Mouse (Mus musculus): ENCODE results near the gene Zfyve9. TPM values are rescaled to one million over a fixed set of nuclear protein-coding genes. Genes with fewer than 3 reads are reported as not detected.
A peak's percentile ranks its signal among the peaks of the same experiment; 100 is the strongest.
"Not testable (repeated sequence)": the region's sequence is repeated elsewhere in the genome, so short reads cannot be mapped to it uniquely, and the experiment has no call there.

Gene Zfyve9
- polyA plus RNA-seq, 1 experiment from 2014 or later = 5.3 TPM

- Histone ChIP-seq H3K4me3 (no peak overlapping the region), H3K27ac (no peak overlapping the region), H3K4me1 (no peaks in the 10 kb centered on the region), H3K36me3 (replicated peaks) (peaks cover 10% of the 10 kb centered on the region), H3K27me3 (ENCODE audit: poor library complexity, severe bottlenecking) (no peaks in the 10 kb centered on the region), H3K9me3 (no peaks in the 10 kb centered on the region)
- WGBS = 59% methylated on average over 3 of the region's 3 CpGs
- no peak for DNase-seq (ENCODE audit: extremely low spot score, low spot score)
These were observed 83.7 kb downstream of the Zfyve9 start for GRCm38 (mm10) chr4:108696934-108697333.

DNA sequence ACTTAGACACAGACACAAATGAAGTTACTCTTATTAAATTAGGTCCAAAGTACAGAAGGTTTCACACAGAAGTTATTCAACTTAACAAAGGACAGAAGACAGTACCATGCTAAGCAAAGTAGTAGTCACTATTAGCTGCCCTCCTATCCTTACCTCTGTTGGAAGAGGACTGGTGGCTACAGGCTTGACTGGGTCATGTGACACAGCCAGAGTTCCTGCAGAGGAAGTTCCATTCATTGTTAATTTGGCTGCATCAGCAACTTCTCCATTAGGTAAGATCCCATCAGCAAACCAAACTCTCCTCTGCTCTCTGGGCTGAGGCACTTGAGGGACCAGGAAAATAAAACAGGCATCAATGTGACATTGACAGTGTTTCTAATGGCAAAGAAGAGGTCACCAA lies 89.1 kb downstream of the Zfyve9 start:
- H3K27me3 ChIP-seq (ENCODE audit: poor library complexity, severe bottlenecking) = no peaks in the 10 kb centered on the region
- no peak overlapping the region for H3K27ac ChIP-seq
- H3K4me3 ChIP-seq = no peak overlapping the region
- H3K9me3 ChIP-seq = peaks cover 6% of the 10 kb centered on the region
- H3K4me1 ChIP-seq = no peaks in the 10 kb centered on the region
- no peak for DNase-seq (ENCODE audit: extremely low spot score, low spot score)
- H3K36me3 ChIP-seq (replicated peaks) = peaks cover 46% of the 10 kb centered on the region

- Histone ChIP-seq H3K27ac (no peak overlapping the region), H3K4me3 (no peak overlapping the region), H3K27me3 (ENCODE audit: poor library complexity, severe bottlenecking) (no peaks in the 10 kb centered on the region), H3K36me3 (replicated peaks) (peaks cover 49% of the 10 kb centered on the region), H3K9me3 (peaks cover 6% of the 10 kb centered on the region), H3K4me1 (no peaks in the 10 kb centered on the region)
- DNase-seq (ENCODE audit: extremely low spot score, low spot score) = no peak
- WGBS = 91% methylated on average over 3 of the region's 3 CpGs
These were observed 90.1 kb downstream of the Zfyve9 start for GRCm38 (mm10) chr4:108690479-108690878.

GRCm38 (mm10) chr4:108687098-108687497 lies 93.5 kb downstream of the Zfyve9 start:
- not testable (repeated sequence) for H3K27ac ChIP-seq; H3K9me3 ChIP-seq; H3K4me1 ChIP-seq; H3K27me3 ChIP-seq (ENCODE audit: poor library complexity, severe bottlenecking); DNase-seq (ENCODE audit: extremely low spot score, low spot score); H3K4me3 ChIP-seq
- 89% methylated on average over 6 of the region's 7 CpGs for WGBS
- peaks cover 52% of the 10 kb centered on the region for H3K36me3 ChIP-seq (replicated peaks)

GRCm38 (mm10) chr4:108686156-108686555 lies 94.4 kb downstream of the Zfyve9 start:
- 50% methylated on average over 3 of the region's 3 CpGs for WGBS

DNA sequence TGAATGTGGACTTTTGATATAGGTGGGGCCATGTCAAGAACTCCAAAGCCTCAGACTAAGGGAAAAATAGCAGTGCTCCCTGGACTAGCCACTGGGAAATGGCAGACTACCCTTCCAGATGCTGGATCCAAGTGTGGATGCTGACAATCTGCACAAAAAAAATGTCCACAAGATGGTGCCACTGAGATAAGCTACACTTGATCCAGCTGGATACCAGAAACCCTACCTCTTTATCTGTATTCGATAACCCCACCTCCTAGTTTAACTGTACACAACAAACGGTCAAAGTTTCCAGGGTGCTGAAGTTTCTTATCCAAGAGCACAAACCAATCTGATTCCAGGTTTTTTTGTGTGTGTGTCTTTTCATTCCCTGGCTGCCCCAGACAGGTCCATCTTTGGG lies 116.2 kb downstream of the Zfyve9 start:
- WGBS = 73% methylated on average over 2 of the region's 2 CpGs
- no peaks in the 10 kb centered on the region for H3K27me3 ChIP-seq (ENCODE audit: poor library complexity, severe bottlenecking)
- DNase-seq (ENCODE audit: extremely low spot score, low spot score) = no peak

More at GRCm38 (mm10) chr4:108686156-108686555, 94.4 kb downstream of the Zfyve9 start:
- peaks cover 6% of the 10 kb centered on the region for H3K9me3 ChIP-seq
- no peaks in the 10 kb centered on the region for H3K4me1 ChIP-seq
- no peak overlapping the region for H3K4me3 ChIP-seq
- H3K36me3 ChIP-seq (replicated peaks) = peaks cover 52% of the 10 kb centered on the region
- H3K27me3 ChIP-seq (ENCODE audit: poor library complexity, severe bottlenecking) = no peaks in the 10 kb centered on the region
- no peak overlapping the region for H3K27ac ChIP-seq
- DNase-seq (ENCODE audit: extremely low spot score, low spot score) = no peak

GRCm38 (mm10) chr4:108638752-108639151 lies 141.8 kb downstream of the Zfyve9 start:
- H3K4me3 ChIP-seq = no peak overlapping the region
- peaks cover 8% of the 10 kb centered on the region for H3K4me1 ChIP-seq
- no peak overlapping the region for H3K27ac ChIP-seq
- H3K36me3 ChIP-seq (replicated peaks) = peaks cover 90% of the 10 kb centered on the region
- no peaks in the 10 kb centered on the region for H3K27me3 ChIP-seq (ENCODE audit: poor library complexity, severe bottlenecking)
- WGBS = 89% methylated on average over 5 of the region's 5 CpGs
- H3K9me3 ChIP-seq = no peaks in the 10 kb centered on the region
- no peak for DNase-seq (ENCODE audit: extremely low spot score, low spot score)

More for the DNA sequence above, 116.2 kb downstream of the Zfyve9 start:
- Histone ChIP-seq H3K9me3 (no peaks in the 10 kb centered on the region), H3K4me1 (no peaks in the 10 kb centered on the region), H3K36me3 (replicated peaks) (peaks cover 41% of the 10 kb centered on the region), H3K27ac (no peak overlapping the region), H3K4me3 (no peak overlapping the region)

- WGBS = 94% methylated on average over 3 of the region's 3 CpGs
- H3K4me3 ChIP-seq = no peak overlapping the region
- H3K27ac ChIP-seq = no peak overlapping the region
These were observed 142.9 kb downstream of the Zfyve9 start for GRCm38 (mm10) chr4:108637721-108638120.

DNA sequence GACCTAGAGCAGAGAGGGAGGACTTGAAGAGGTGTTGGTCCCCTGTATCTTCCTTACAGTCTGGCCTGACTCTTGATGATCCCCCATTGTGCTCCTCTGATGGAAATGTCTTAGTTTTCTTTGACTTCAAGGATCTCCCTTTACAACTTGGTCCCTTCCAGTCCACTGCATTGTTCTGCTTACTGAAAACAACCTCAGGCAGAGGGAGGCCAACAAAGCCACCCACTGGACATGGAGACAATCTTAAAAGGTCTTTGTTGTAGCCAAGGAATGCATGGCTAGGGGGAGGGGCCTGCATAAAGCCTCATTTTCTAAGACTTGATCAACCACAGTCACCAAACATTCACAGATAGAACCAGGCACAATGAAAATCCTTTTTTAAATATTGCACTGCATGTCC lies 145.5 kb downstream of the Zfyve9 start:
- H3K27me3 ChIP-seq (ENCODE audit: poor library complexity, severe bottlenecking) = no peaks in the 10 kb centered on the region
- DNase-seq (ENCODE audit: extremely low spot score, low spot score) = no peak
- H3K4me1 ChIP-seq = peaks cover 8% of the 10 kb centered on the region
- peaks cover 92% of the 10 kb centered on the region for H3K36me3 ChIP-seq (replicated peaks)
- no peak overlapping the region for H3K4me3 ChIP-seq
- no peaks in the 10 kb centered on the region for H3K9me3 ChIP-seq
- peak overlapping the region; percentile 51; the same call in 1 of the 2 replicates for H3K27ac ChIP-seq

More at GRCm38 (mm10) chr4:108637721-108638120, 142.9 kb downstream of the Zfyve9 start:
- Histone ChIP-seq H3K4me1 (peaks cover 8% of the 10 kb centered on the region), H3K9me3 (no peaks in the 10 kb centered on the region), H3K36me3 (replicated peaks) (peaks cover 91% of the 10 kb centered on the region), H3K27me3 (ENCODE audit: poor library complexity, severe bottlenecking) (no peaks in the 10 kb centered on the region)
- DNase-seq (ENCODE audit: extremely low spot score, low spot score) = no peak

DNA sequence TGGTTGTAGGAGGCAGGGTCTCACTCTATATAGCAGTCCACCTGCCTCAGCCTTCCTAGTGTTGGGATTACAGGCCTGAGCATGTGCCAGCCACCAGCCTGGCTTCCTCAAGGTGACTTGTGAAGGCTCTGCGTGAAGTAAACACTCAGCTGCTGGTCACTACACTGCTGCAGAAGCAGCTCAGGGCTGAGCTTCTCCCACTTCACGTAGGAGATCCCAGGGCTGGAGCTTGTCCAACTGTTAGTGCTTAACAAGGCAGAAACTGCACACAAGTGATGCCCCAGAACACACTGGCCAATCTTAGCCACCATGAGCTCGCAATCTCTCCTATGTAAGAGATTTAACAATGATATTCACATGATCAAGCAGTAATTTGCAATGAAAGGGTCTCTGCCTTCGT lies 145.9 kb downstream of the Zfyve9 start:
- Histone ChIP-seq H3K36me3 (replicated peaks) (peaks cover 94% of the 10 kb centered on the region), H3K27ac (peak overlapping the region; percentile 51; the same call in 1 of the 2 replicates), H3K27me3 (ENCODE audit: poor library complexity, severe bottlenecking) (no peaks in the 10 kb centered on the region), H3K4me1 (peaks cover 8% of the 10 kb centered on the region), H3K9me3 (no peaks in the 10 kb centered on the region), H3K4me3 (no peak overlapping the region)
- WGBS = 68% methylated on average over 4 of the region's 4 CpGs
- DNase-seq (ENCODE audit: extremely low spot score, low spot score) = no peak

- no peak for DNase-seq (ENCODE audit: extremely low spot score, low spot score)
- Histone ChIP-seq H3K4me3 (no peak overlapping the region), H3K27ac (no peak overlapping the region), H3K36me3 (replicated peaks) (peaks cover 94% of the 10 kb centered on the region), H3K27me3 (ENCODE audit: poor library complexity, severe bottlenecking) (no peaks in the 10 kb centered on the region), H3K9me3 (no peaks in the 10 kb centered on the region), H3K4me1 (peaks cover 8% of the 10 kb centered on the region)
- 85% methylated on average over 12 of the region's 12 CpGs for WGBS
These were observed 146.9 kb downstream of the Zfyve9 start for GRCm38 (mm10) chr4:108633703-108634102.

- Histone ChIP-seq H3K36me3 (replicated peaks) (peaks cover 96% of the 10 kb centered on the region), H3K27me3 (ENCODE audit: poor library complexity, severe bottlenecking) (no peaks in the 10 kb centered on the region), H3K27ac (no peak overlapping the region), H3K4me1 (peaks cover 8% of the 10 kb centered on the region), H3K4me3 (no peak overlapping the region), H3K9me3 (no peaks in the 10 kb centered on the region)
- WGBS = 91% methylated on average over 4 of the region's 4 CpGs
- no peak for DNase-seq (ENCODE audit: extremely low spot score, low spot score)
These were observed 149.0 kb downstream of the Zfyve9 start for GRCm38 (mm10) chr4:108631616-108632015.

GRCm38 (mm10) chr4:108630096-108630495 lies 150.5 kb downstream of the Zfyve9 start:
- 96% methylated on average over 9 of the region's 9 CpGs for WGBS
- Histone ChIP-seq H3K36me3 (replicated peaks) (peaks cover 98% of the 10 kb centered on the region), H3K9me3 (no peaks in the 10 kb centered on the region), H3K27ac (no peak overlapping the region), H3K4me1 (peaks cover 6% of the 10 kb centered on the region), H3K27me3 (ENCODE audit: poor library complexity, severe bottlenecking) (no peaks in the 10 kb centered on the region), H3K4me3 (no peak overlapping the region)
- DNase-seq (ENCODE audit: extremely low spot score, low spot score) = no peak

DNA sequence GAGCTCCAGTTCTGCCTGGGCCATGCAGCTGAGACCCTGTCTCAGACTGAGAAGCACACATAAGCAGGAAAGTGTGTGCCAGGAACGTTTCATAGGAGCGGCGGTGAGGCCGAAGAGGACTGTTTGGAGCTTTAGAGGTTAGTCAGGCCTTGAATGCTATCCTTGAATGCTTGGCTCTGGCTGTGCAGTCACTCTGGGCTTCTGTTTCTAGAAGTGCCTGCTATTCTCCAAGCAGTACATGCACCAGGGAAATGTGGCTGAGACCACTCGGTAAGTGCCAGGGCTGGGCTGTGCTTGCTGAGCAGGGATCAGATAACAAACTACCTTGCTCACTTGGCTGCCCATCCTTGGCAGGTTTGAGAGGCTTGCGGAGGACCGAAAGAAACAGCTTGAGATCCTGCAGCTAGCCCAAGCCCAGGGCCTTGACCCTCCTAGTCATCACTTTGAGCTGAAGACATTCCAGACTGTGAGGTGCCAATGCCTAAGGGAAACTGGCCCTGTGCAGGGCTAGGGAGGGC lies 151.2 kb downstream of the Zfyve9 start:
- Histone ChIP-seq H3K4me1 (no peaks in the 10 kb centered on the region), H3K27ac (no peak overlapping the region), H3K4me3 (no peak overlapping the region), H3K36me3 (replicated peaks) (peaks cover 98% of the 10 kb centered on the region), H3K27me3 (ENCODE audit: poor library complexity, severe bottlenecking) (no peaks in the 10 kb centered on the region), H3K9me3 (no peaks in the 10 kb centered on the region)
- 87% methylated on average over 7 of the region's 7 CpGs for WGBS
- no peak for DNase-seq (ENCODE audit: extremely low spot score, low spot score)

All from forebrain, embryonic 10.5 days (tissue).